Mouse (Mus musculus) limb, embryonic 14.5 days (tissue): ENCODE data around the gene Fam189a1. TPM values are rescaled to one million over a fixed set of nuclear protein-coding genes. Genes with fewer than 3 reads are reported as not detected.

Experiments
- ATAC-seq: fragments of 200-750 bp; cut with Nextera tagmentation; 2 replicates; pipeline ENCODE4 v1.8.0; 2017; ENCODE audit warnings: low read depth, moderate number of reproducible peaks, moderate TSS enrichment; ENCODE audit not compliant: low FRiP score
- DNase-seq: peaks from one replicate; pipeline ENCODE4 v3.0.0-alpha.2; 2015; ENCODE audit warnings: low spot score
- H3K27ac ChIP-seq: fragments of 300-500 bp; sonication (generic); replicated peaks from 2 replicates; pipeline ENCODE4 v1.5.1; 2014; ENCODE audit warnings: low read depth, mild to moderate bottlenecking, low read length, moderate library complexity, mixed read lengths
- H3K27me3 ChIP-seq: fragments of 300-500 bp; sonication (generic); 2 replicates; pipeline ENCODE4 v1.6.1; 2014; ENCODE audit warnings: low read length, mixed read lengths; ENCODE audit not compliant: control insufficient read depth, insufficient read depth
- H3K36me3 ChIP-seq: fragments of 300-500 bp; sonication (generic); 2 replicates; pipeline ENCODE4 v1.6.1; 2014; ENCODE audit warnings: mild to moderate bottlenecking, low read length, moderate library complexity, mixed read lengths; ENCODE audit not compliant: control insufficient read depth, insufficient read depth
- H3K4me1 ChIP-seq: fragments of 300-500 bp; sonication (generic); 2 replicates; pipeline ENCODE4 v1.6.1; 2014; ENCODE audit warnings: antibody characterized with exemption, low read length, mixed read lengths; ENCODE audit not compliant: control insufficient read depth, insufficient read depth
- H3K4me2 ChIP-seq: fragments of 300-500 bp; sonication (generic); replicated peaks from 2 replicates; pipeline ENCODE4 v1.6.1; 2014; ENCODE audit warnings: low read depth, mild to moderate bottlenecking, low read length, moderate library complexity; ENCODE audit not compliant: severe bottlenecking
- H3K4me3 ChIP-seq: fragments of 300-500 bp; sonication (generic); replicated peaks from 2 replicates; pipeline ENCODE4 v1.5.1; 2014; ENCODE audit warnings: low read length
- H3K9ac ChIP-seq: fragments of 300-500 bp; sonication (generic); 2 replicates; pipeline ENCODE4 v1.6.1; 2014; ENCODE audit warnings: mild to moderate bottlenecking, low read depth, low read length, moderate library complexity; ENCODE audit not compliant: severe bottlenecking
- H3K9me3 ChIP-seq: fragments of 300-500 bp; sonication (generic); 2 replicates; pipeline ENCODE4 v1.6.1; 2016; ENCODE audit warnings: low read length; ENCODE audit not compliant: control insufficient read depth
- POLR2A ChIP-seq: fragments of 200-500 bp; IDR thresholded peaks from 2 replicates; pipeline ENCODE4 v1.8.0; 2012; ENCODE audit warnings: inconsistent platforms, mild to moderate bottlenecking, moderate library complexity, borderline replicate concordance; ENCODE audit not compliant: insufficient read depth, insufficient read length; ENCODE audit errors: extremely low read depth
- WGBS: fragments of 180-500 bp; shearing (Covaris S2); extraction: QIAGEN DNeasy Blood & Tissue Kit; methylation state at CpG from one replicate; pipeline ENCODE4 v1.1.7; 2014; 5-methylcytosine and 5-hydroxymethylcytosine counted together
- polyA plus RNA-seq, 2 experiments: library from polyadenylated mRNA; depleted of rRNA in 1 of 2; stranded (reverse) in 1 of 2; unstranded in 1 of 2; fragments of >200 nt; fragmentation: Nextera tagmentation in 1 of 2; extraction: Ambion mirVana in 1 of 2; gene quantifications; 2 replicates each; pipeline versions ENCODE4 v1.2.1 to v1.2.3; 2012 to 2014

Gene Fam189a1
- polyA plus RNA-seq, 2 experiments = 7.4 to 15.1 TPM

GRCm38 (mm10) chr7:65149040-65149439, 7.3 kb downstream of the Fam189a1 start:
- DNase-seq (no peak), ATAC-seq (no peak)
- Histone ChIP-seq H3K4me3 (no peak overlapping the region), H3K27ac (no peak overlapping the region), H3K9ac (no peak overlapping the region), H3K4me1 (no peaks in the 10 kb centered on the region; the same call in 1 of the 2 replicates), H3K4me2 (no peak overlapping the region), H3K36me3 (no peaks in the 10 kb centered on the region), H3K9me3 (no peaks in the 10 kb centered on the region), H3K27me3 (peaks cover 7% of the 10 kb centered on the region)
- 84% methylated on average over 9 of the region's 9 CpGs for WGBS
- no peak for TF ChIP-seq POLR2A

GRCm38 (mm10) chr7:65144881-65145280, 11.5 kb downstream of the Fam189a1 start:
- DNase-seq = no peak
- H3K9me3 ChIP-seq = no peaks in the 10 kb centered on the region
- WGBS = 28% methylated on average over 6 of the region's 6 CpGs

GRCm38 (mm10) chr7:65141907-65142698, 14.3 kb downstream of the Fam189a1 start:
- DNase-seq (peak; percentile 53), ATAC-seq (peak; percentile 50; the same call in 1 of the 2 replicates)
- Histone ChIP-seq H3K27ac (peak overlapping the region; percentile 39; the same call in 1 of the 2 replicates), H3K9ac (no peak overlapping the region; the same call in 1 of the 2 replicates), H3K4me3 (no peak overlapping the region), H3K4me1 (no peaks in the 10 kb centered on the region; the same call in 1 of the 2 replicates), H3K27me3 (no peaks in the 10 kb centered on the region), H3K9me3 (no peaks in the 10 kb centered on the region), H3K4me2 (no peak overlapping the region; the same call in 1 of the 2 replicates), H3K36me3 (no peaks in the 10 kb centered on the region)
- TF ChIP-seq POLR2A = no peak
- WGBS = 61% methylated on average over 6 of the region's 6 CpGs

More at GRCm38 (mm10) chr7:65144881-65145280, 11.5 kb downstream of the Fam189a1 start:
- Histone ChIP-seq H3K4me1 (no peaks in the 10 kb centered on the region; the same call in 1 of the 2 replicates), H3K27me3 (no peaks in the 10 kb centered on the region), H3K4me2 (no peak overlapping the region), H3K27ac (no peak overlapping the region), H3K36me3 (no peaks in the 10 kb centered on the region), H3K4me3 (no peak overlapping the region), H3K9ac (no peak overlapping the region)
- no peak for TF ChIP-seq POLR2A
- no peak for ATAC-seq

- DNase-seq = no peak
Measured at GRCm38 (mm10) chr7:65140832-65141231, 15.5 kb downstream of the Fam189a1 start.

GRCm38 (mm10) chr7:65140099-65140498, 16.3 kb downstream of the Fam189a1 start:
- H3K27me3 ChIP-seq = no peaks in the 10 kb centered on the region
- no peak overlapping the region for H3K27ac ChIP-seq
- ATAC-seq (no peak), DNase-seq (no peak)
- no peak overlapping the region for H3K9ac ChIP-seq
- no peak overlapping the region for H3K4me3 ChIP-seq
- H3K9me3 ChIP-seq = no peaks in the 10 kb centered on the region
- no peaks in the 10 kb centered on the region for H3K36me3 ChIP-seq
- H3K4me1 ChIP-seq = no peaks in the 10 kb centered on the region; the same call in 1 of the 2 replicates
- H3K4me2 ChIP-seq = no peak overlapping the region
- WGBS = 68% methylated on average over 5 of the region's 5 CpGs
- no peak for TF ChIP-seq POLR2A

More at GRCm38 (mm10) chr7:65140832-65141231, 15.5 kb downstream of the Fam189a1 start:
- Histone ChIP-seq H3K36me3 (no peaks in the 10 kb centered on the region), H3K27me3 (no peaks in the 10 kb centered on the region), H3K9ac (no peak overlapping the region), H3K9me3 (no peaks in the 10 kb centered on the region), H3K4me1 (no peaks in the 10 kb centered on the region; the same call in 1 of the 2 replicates), H3K4me3 (no peak overlapping the region), H3K4me2 (no peak overlapping the region), H3K27ac (no peak overlapping the region)
- TF ChIP-seq POLR2A = no peak
- ATAC-seq = no peak
- 78% methylated on average over 5 of the region's 5 CpGs for WGBS
